Mouse (Mus musculus) forebrain, postnatal 0 days (tissue): ENCODE data around the gene Gpr179. TPM values are rescaled to one million over a fixed set of nuclear protein-coding genes. Genes with fewer than 3 reads are reported as not detected.

Experiments
- ATAC-seq: fragments of 200-750 bp; cut with Nextera tagmentation; 2 replicates; pipeline ENCODE4 v1.8.0; 2017; ENCODE audit warnings: mild to moderate bottlenecking, moderate library complexity
- DNase-seq: peaks from one replicate; pipeline ENCODE4 v3.0.0-alpha.2; 2015
- H3K27ac ChIP-seq: fragments of 300-500 bp; sonication (generic); 2 replicates; pipeline ENCODE4 v1.5.1; 2014; ENCODE audit warnings: low read depth, mild to moderate bottlenecking, antibody characterized with exemption, low read length, moderate library complexity, mixed read lengths
- H3K27me3 ChIP-seq: fragments of 300-500 bp; sonication (generic); 2 replicates; pipeline ENCODE4 v1.6.1; 2014; ENCODE audit warnings: mild to moderate bottlenecking, low read length, mixed read lengths; ENCODE audit not compliant: insufficient read depth
- H3K36me3 ChIP-seq: fragments of 300-500 bp; sonication (generic); 2 replicates; pipeline ENCODE4 v1.6.1; 2014; ENCODE audit warnings: mild to moderate bottlenecking, moderate library complexity; ENCODE audit not compliant: insufficient read depth
- H3K4me1 ChIP-seq: fragments of 300-500 bp; sonication (generic); 2 replicates; pipeline ENCODE4 v1.6.1; 2014; ENCODE audit warnings: antibody characterized with exemption; ENCODE audit not compliant: insufficient read depth
- H3K4me2 ChIP-seq: fragments of 300-500 bp; sonication (generic); 2 replicates; pipeline ENCODE4 v1.6.1; 2014; ENCODE audit warnings: low read depth, mild to moderate bottlenecking, moderate library complexity
- H3K4me3 ChIP-seq: fragments of 300-500 bp; sonication (generic); 2 replicates; pipeline ENCODE4 v1.5.1; 2014; ENCODE audit warnings: low read depth, low read length, mixed read lengths
- H3K9ac ChIP-seq: fragments of 300-500 bp; sonication (generic); 2 replicates; pipeline ENCODE4 v1.6.1; 2014; ENCODE audit warnings: mild to moderate bottlenecking
- H3K9me3 ChIP-seq: fragments of 300-500 bp; sonication (generic); 2 replicates; pipeline ENCODE4 v1.6.1; 2016; ENCODE audit warnings: low read length
- CTCF ChIP-seq: sonication (generic); IDR thresholded peaks from 2 replicates; pipeline ENCODE4 v1.5.1; 2016; ENCODE audit warnings: antibody characterized with exemption, control low read depth, low read depth
- WGBS: fragments of 180-500 bp; shearing (Covaris S2); extraction: QIAGEN DNeasy Blood & Tissue Kit; methylation state at CpG from one replicate; pipeline ENCODE4 v1.1.7; 2014; 5-methylcytosine and 5-hydroxymethylcytosine counted together
- polyA plus RNA-seq: library from polyadenylated mRNA; unstranded; fragments of >200 nt; fragmentation: Nextera tagmentation; extraction: Ambion mirVana; gene quantifications from 2 replicates; pipeline ENCODE4 v1.2.1, GENCODE M21; 2015
- total RNA-seq: library from RNA; depleted of rRNA; stranded (reverse); fragments of >200 nt; gene quantifications from 2 replicates; pipeline ENCODE4 v1.2.3, GENCODE M21; 2014

Gpr179 gene
- total and polyA plus RNA-seq, 2 experiments from 2014 or later = 0.45 to 0.62 TPM

GRCm38 (mm10) chr11:97301406-97301805 lies 50.5 kb downstream of the Gpr179 start:
- no peak for TF ChIP-seq CTCF
- no peak overlapping the region for H3K27ac ChIP-seq
- no peaks in the 10 kb centered on the region for H3K9me3 ChIP-seq
- ATAC-seq (no peak), DNase-seq (no peak)
- H3K27me3 ChIP-seq = no peaks in the 10 kb centered on the region
- no peak overlapping the region for H3K4me2 ChIP-seq
- no peaks in the 10 kb centered on the region for H3K4me1 ChIP-seq
- no peak overlapping the region for H3K4me3 ChIP-seq
- no peaks in the 10 kb centered on the region for H3K36me3 ChIP-seq
- H3K9ac ChIP-seq = no peak overlapping the region
- WGBS = 75% methylated on average over 16 of the region's 16 CpGs

GRCm38 (mm10) chr11:97299939-97300338 lies 51.9 kb downstream of the Gpr179 start:
- H3K9me3 ChIP-seq = no peaks in the 10 kb centered on the region
- TF ChIP-seq CTCF = no peak
- DNase-seq (no peak), ATAC-seq (no peak)
- no peaks in the 10 kb centered on the region for H3K27me3 ChIP-seq
- H3K9ac ChIP-seq = no peak overlapping the region
- no peaks in the 10 kb centered on the region for H3K4me1 ChIP-seq
- no peak overlapping the region for H3K27ac ChIP-seq
- WGBS = 94% methylated on average over 2 of the region's 2 CpGs
- H3K36me3 ChIP-seq = no peaks in the 10 kb centered on the region
- no peak overlapping the region for H3K4me2 ChIP-seq
- no peak overlapping the region for H3K4me3 ChIP-seq

- 91% methylated on average over 3 of the region's 4 CpGs for WGBS
- no peak overlapping the region for H3K27ac ChIP-seq
- ATAC-seq = no peak
- H3K9me3 ChIP-seq = no peaks in the 10 kb centered on the region
- no peak overlapping the region for H3K9ac ChIP-seq
- no peaks in the 10 kb centered on the region for H3K4me1 ChIP-seq
- no peak for DNase-seq
- no peaks in the 10 kb centered on the region for H3K36me3 ChIP-seq
- H3K4me2 ChIP-seq = no peak overlapping the region
- no peak overlapping the region for H3K4me3 ChIP-seq
- H3K27me3 ChIP-seq = no peaks in the 10 kb centered on the region
- TF ChIP-seq CTCF = no peak
Measured at GRCm38 (mm10) chr11:97296542-97296941, 55.3 kb downstream of the Gpr179 start.

GRCm38 (mm10) chr11:97292731-97293130 lies 59.1 kb downstream of the Gpr179 start:
- no peak for TF ChIP-seq CTCF
- Histone ChIP-seq H3K4me2 (no peak overlapping the region), H3K27me3 (no peaks in the 10 kb centered on the region), H3K9ac (no peak overlapping the region), H3K27ac (no peak overlapping the region), H3K4me3 (no peak overlapping the region), H3K36me3 (no peaks in the 10 kb centered on the region), H3K4me1 (no peaks in the 10 kb centered on the region), H3K9me3 (no peaks in the 10 kb centered on the region)
- DNase-seq (no peak), ATAC-seq (no peak)
- 96% methylated on average over 1 of the region's 1 CpGs for WGBS

GRCm38 (mm10) chr11:97289276-97290230 lies 62.3 kb downstream of the Gpr179 start:
- Histone ChIP-seq H3K4me2 (no peak overlapping the region), H3K27ac (0 out of 2 replicates have a peak overlapping the region, but pooled peaks have one; percentile 16), H3K4me1 (no peaks in the 10 kb centered on the region), H3K9me3 (no peaks in the 10 kb centered on the region), H3K27me3 (no peaks in the 10 kb centered on the region), H3K9ac (no peak overlapping the region), H3K4me3 (no peak overlapping the region), H3K36me3 (no peaks in the 10 kb centered on the region)
- WGBS = 33% methylated on average over 12 of the region's 12 CpGs
- ATAC-seq (no peak), DNase-seq (no peak)
- TF ChIP-seq CTCF = no peak

- ATAC-seq = no peak
- H3K4me1 ChIP-seq = no peaks in the 10 kb centered on the region
Measured at GRCm38 (mm10) chr11:97287643-97288042, 64.2 kb downstream of the Gpr179 start.

GRCm38 (mm10) chr11:97286973-97287372 lies 64.9 kb downstream of the Gpr179 start:
- Histone ChIP-seq H3K4me3 (no peak overlapping the region), H3K9me3 (no peaks in the 10 kb centered on the region), H3K27ac (no peak overlapping the region), H3K27me3 (no peaks in the 10 kb centered on the region), H3K4me1 (no peaks in the 10 kb centered on the region), H3K4me2 (no peak overlapping the region), H3K36me3 (no peaks in the 10 kb centered on the region), H3K9ac (no peak overlapping the region)
- DNase-seq = no peak
- ATAC-seq = no peak
- WGBS = 45% methylated on average over 6 of the region's 6 CpGs
- TF ChIP-seq CTCF = no peak

More at GRCm38 (mm10) chr11:97287643-97288042, 64.2 kb downstream of the Gpr179 start:
- H3K27me3 ChIP-seq = no peaks in the 10 kb centered on the region
- no peak for TF ChIP-seq CTCF
- H3K9ac ChIP-seq = no peak overlapping the region
- no peak for DNase-seq
- H3K4me2 ChIP-seq = no peak overlapping the region
- H3K27ac ChIP-seq = no peak overlapping the region
- no peaks in the 10 kb centered on the region for H3K36me3 ChIP-seq
- no peak overlapping the region for H3K4me3 ChIP-seq
- no peaks in the 10 kb centered on the region for H3K9me3 ChIP-seq
